Mouse (Mus musculus) stomach, embryonic 14.5 days (tissue): ENCODE data around the gene Hk2. TPM values are rescaled to one million over a fixed set of nuclear protein-coding genes. Genes with fewer than 3 reads are reported as not detected.

Source experiments
- ATAC-seq: fragments of 200-750 bp; cut with Nextera tagmentation; 2 replicates; pipeline ENCODE4 v1.8.0; 2017; ENCODE audit warnings: low read depth, moderate TSS enrichment; ENCODE audit not compliant: insufficient number of reproducible peaks, insufficient read depth, low FRiP score
- H3K27ac ChIP-seq: fragments of 300-500 bp; sonication (generic); 2 replicates; pipeline ENCODE4 v1.5.1; 2014; ENCODE audit warnings: mild to moderate bottlenecking, low read length, moderate library complexity, mixed read lengths
- H3K27me3 ChIP-seq: fragments of 300-500 bp; sonication (generic); 2 replicates; pipeline ENCODE4 v1.6.1; 2014; ENCODE audit warnings: low read length, control low read depth, mixed read lengths; ENCODE audit not compliant: control insufficient read depth, insufficient read depth
- H3K36me3 ChIP-seq: fragments of 300-500 bp; sonication (generic); 2 replicates; pipeline ENCODE4 v1.6.1; 2014; ENCODE audit warnings: mild to moderate bottlenecking, control low read depth, low read length, moderate library complexity, mixed read lengths; ENCODE audit not compliant: control insufficient read depth, insufficient read depth
- H3K4me1 ChIP-seq: fragments of 300-500 bp; sonication (generic); 2 replicates; pipeline ENCODE4 v1.6.1; 2014; ENCODE audit warnings: low read length, control low read depth, mixed read lengths; ENCODE audit not compliant: control insufficient read depth, insufficient read depth
- H3K4me2 ChIP-seq: fragments of 300-500 bp; sonication (generic); replicated peaks from 2 replicates; pipeline ENCODE4 v1.6.1; 2014; ENCODE audit warnings: low read depth, low read length, control low read depth
- H3K4me3 ChIP-seq: fragments of 300-500 bp; sonication (generic); 2 replicates; pipeline ENCODE4 v1.5.1; 2014; ENCODE audit warnings: low read depth, low read length, control low read depth
- H3K9ac ChIP-seq: fragments of 300-500 bp; sonication (generic); replicated peaks from 2 replicates; pipeline ENCODE4 v1.6.1; 2014; ENCODE audit warnings: low read depth, mild to moderate bottlenecking, control low read depth, low read length, moderate library complexity, mixed read lengths
- H3K9me3 ChIP-seq: fragments of 300-500 bp; sonication (generic); 2 replicates; pipeline ENCODE4 v1.6.1; 2016; ENCODE audit warnings: low read depth, low read length, control low read depth; ENCODE audit not compliant: control insufficient read depth
- WGBS: fragments of 180-500 bp; shearing (Covaris S2); extraction: QIAGEN DNeasy Blood & Tissue Kit; methylation state at CpG from one replicate; pipeline ENCODE4 v1.1.7; 2014; 5-methylcytosine and 5-hydroxymethylcytosine counted together
- polyA plus RNA-seq: library from polyadenylated mRNA; unstranded; fragments of >200 nt; fragmentation: Nextera tagmentation; extraction: Ambion mirVana; gene quantifications from 2 replicates; pipeline ENCODE4 v1.2.1, GENCODE M21; 2014

Gene Hk2
- polyA plus RNA-seq, 1 experiment from 2014 or later, result 38.1 TPM

DNA sequence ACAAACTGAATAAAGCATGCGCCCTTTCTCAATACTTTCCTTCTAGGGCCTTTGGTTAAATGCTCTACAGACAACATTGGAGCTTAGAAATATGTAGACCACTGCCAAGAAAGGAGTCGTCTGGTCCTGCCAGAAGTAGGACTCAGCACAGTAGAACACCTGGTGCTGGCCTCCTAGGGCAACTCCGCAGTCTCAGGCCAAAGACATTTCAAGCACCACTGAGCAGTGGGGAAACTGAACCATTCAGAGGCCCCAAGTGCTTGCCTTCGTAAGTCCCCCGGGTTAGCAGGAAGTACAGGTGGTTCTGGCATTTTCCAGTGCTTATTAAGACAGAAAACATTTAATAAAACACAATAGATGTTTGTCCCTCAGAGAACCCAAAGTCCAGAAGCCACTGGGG, 59.4 kb downstream of the Hk2 start:
- Histone ChIP-seq H3K36me3 (no peaks in the 10 kb centered on the region), H3K4me2 (no peak overlapping the region), H3K9ac (no peak overlapping the region), H3K4me1 (0 out of 2 replicates have a peak, but pooled peaks cover 3% of the 10 kb centered on the region), H3K4me3 (no peak overlapping the region), H3K27me3 (no peaks in the 10 kb centered on the region), H3K9me3 (no peaks in the 10 kb centered on the region), H3K27ac (peak overlapping the region; percentile 79)
- WGBS, result 61% methylated on average over 5 of the region's 5 CpGs
- no peak for ATAC-seq

DNA sequence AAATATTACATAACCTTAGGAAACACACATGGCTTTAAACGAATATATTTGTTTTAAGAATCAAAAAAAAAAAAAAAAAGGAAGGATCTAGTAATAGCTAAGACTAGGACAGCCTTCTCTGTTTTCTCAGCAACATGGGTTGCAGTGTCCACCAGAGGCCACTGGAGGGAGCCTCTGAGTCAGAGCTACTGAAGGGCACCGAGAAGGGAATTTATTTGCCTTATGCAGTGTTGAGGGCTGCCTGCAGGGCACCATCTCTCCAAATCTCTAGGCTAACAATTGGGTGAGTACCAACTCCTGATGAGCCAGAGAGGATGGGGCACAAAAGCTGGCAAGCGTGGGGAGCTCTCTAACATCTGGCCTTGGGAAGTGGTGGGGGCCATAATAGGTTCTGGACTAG, 60.0 kb downstream of the Hk2 start:
- Histone ChIP-seq H3K27ac (0 out of 2 replicates have a peak overlapping the region, but pooled peaks have one; percentile 52), H3K27me3 (no peaks in the 10 kb centered on the region), H3K9ac (no peak overlapping the region), H3K36me3 (no peaks in the 10 kb centered on the region), H3K4me3 (no peak overlapping the region), H3K4me1 (0 out of 2 replicates have a peak, but pooled peaks cover 3% of the 10 kb centered on the region), H3K9me3 (no peaks in the 10 kb centered on the region), H3K4me2 (no peak overlapping the region)
- WGBS, result 16% methylated on average over 3 of the region's 3 CpGs
- ATAC-seq, result no peak

DNA sequence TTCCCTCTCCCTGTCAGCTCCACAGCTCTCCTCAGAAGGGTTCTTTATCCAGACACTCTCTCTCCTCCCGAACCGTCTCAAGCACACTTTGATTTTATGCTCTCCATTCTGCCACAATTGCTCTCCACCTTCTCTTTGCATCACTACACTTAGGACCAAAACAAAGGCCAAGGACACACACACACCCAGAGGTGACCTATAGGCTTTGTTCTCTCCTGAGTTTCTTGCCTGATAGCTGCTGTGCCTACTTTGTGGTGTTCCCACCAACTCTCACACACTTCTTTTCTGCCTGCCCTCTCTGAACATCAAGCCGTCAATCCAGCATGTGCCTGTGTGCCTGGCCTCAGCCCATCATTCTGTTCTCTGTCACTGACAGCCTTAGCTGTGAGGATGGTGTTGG, 66.5 kb downstream of the Hk2 start:
- Histone ChIP-seq H3K9me3 (no peaks in the 10 kb centered on the region), H3K4me3 (no peak overlapping the region), H3K27me3 (no peaks in the 10 kb centered on the region), H3K36me3 (no peaks in the 10 kb centered on the region), H3K9ac (no peak overlapping the region), H3K27ac (no peak overlapping the region), H3K4me1 (no peaks in the 10 kb centered on the region), H3K4me2 (no peak overlapping the region)
- no peak for ATAC-seq
- WGBS, result 77% methylated on average over 3 of the region's 3 CpGs

DNA sequence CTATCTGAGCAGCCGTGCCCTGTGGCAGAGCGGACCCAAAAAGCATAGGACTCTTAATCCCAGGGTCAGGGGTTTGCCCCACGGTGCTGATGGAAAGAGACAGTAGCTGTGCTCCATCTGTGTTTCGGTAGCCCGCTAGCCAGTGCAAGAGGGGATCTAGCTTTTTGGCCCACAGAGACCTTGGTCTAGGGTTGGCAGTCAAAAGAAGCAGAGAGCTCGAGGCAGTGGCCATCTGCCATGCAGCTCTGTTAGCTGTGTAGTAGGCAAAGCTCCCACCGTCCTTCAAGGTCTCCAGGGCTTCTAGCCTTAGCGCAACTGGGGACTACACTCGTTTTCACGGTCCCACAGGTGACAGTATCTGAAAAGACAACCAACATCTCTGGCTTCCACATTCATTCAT, 67.0 kb downstream of the Hk2 start:
- H3K4me2 ChIP-seq, result no peak overlapping the region

DNA sequence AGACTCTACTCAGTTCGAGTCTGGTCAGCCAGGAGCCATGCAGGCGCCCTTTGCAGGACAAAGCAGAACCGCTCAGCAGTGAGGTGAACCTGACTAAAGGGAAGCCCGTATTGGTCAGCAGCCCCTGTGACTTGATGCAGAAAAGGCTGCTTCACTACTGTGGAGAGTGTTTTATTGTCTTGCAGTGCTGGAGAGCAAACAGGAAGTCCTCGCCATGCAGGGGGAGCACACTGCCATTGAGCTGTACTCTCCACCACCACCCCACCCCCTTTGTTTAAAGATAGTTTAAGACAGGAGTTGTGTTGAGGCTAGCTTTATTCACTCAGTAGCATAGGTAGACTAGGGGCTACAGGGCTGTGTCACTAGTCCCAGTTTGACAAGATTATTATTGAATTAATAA, 69.0 kb downstream of the Hk2 start, which contains the start of gene Pole4:
Gene Pole4, minus strand, starts transcription at position 145 of the 400 bp plus-strand sequence.
- Histone ChIP-seq H3K27ac (no peak within 1 kb of the TSS), H3K4me1 (no peaks in the 10 kb centered on the region), H3K27me3 (no peaks in the 10 kb centered on the region), H3K4me3 (no peak within 1 kb of the TSS), H3K9me3 (no peaks in the 10 kb centered on the region), H3K36me3 (no peaks in the 10 kb centered on the region), H3K9ac (no peak within 1 kb of the TSS), H3K4me2 (no peak within 1 kb of the TSS)
- 79% methylated on average over 5 of the region's 5 CpGs for WGBS
- no peak for ATAC-seq

More for the DNA sequence above, 67.0 kb downstream of the Hk2 start:
- no peak for ATAC-seq
- WGBS, result 85% methylated on average over 10 of the region's 10 CpGs
- no peak overlapping the region for H3K4me3 ChIP-seq
- H3K4me1 ChIP-seq, result no peaks in the 10 kb centered on the region
- H3K27me3 ChIP-seq, result no peaks in the 10 kb centered on the region
- no peak overlapping the region for H3K27ac ChIP-seq
- no peak overlapping the region for H3K9ac ChIP-seq
- no peaks in the 10 kb centered on the region for H3K36me3 ChIP-seq
- H3K9me3 ChIP-seq, result no peaks in the 10 kb centered on the region

DNA sequence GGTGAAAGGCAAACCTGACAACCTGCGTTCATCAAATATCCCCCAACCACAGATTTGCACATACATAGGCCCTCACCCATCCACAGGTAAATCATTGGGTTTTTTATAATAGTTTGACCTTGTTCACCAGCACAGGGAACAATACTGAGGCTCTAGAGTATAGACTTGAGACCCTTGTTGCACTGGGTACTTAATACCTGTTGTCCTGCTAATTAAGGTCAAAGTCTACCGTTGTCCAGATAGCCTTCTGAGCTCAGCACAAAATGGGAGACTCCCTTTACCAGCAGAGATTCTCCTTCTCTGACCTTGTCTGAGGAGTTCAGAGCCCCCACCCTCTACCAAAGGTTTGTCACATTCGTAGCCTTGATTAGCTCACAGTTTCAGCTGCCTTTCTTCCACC, 70.5 kb downstream of the Hk2 start:
- 82% methylated on average over 3 of the region's 3 CpGs for WGBS
- Histone ChIP-seq H3K4me2 (no peak overlapping the region), H3K4me1 (no peaks in the 10 kb centered on the region), H3K9me3 (no peaks in the 10 kb centered on the region), H3K4me3 (no peak overlapping the region), H3K9ac (no peak overlapping the region), H3K36me3 (no peaks in the 10 kb centered on the region), H3K27me3 (no peaks in the 10 kb centered on the region), H3K27ac (no peak overlapping the region)
- no peak for ATAC-seq

DNA sequence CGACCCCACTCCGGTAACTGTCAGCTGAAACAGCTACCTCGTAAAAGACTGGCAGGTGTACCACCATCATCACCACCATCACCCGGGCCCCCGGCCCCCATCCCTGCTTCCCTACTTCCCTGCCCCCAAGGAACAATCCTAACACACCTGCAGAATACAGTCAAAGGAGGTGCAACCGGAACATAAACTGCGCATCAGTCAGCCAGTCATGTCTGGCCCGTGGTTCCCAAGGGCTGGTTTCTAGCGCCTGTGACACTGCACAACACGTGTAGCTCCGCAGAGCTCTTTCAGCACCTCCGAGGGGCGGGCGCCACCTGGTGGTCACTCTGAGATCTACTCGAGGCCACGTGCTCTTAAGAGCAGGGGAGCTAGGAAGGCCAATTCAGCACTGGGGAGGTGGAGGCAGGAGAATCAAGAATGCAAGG, 71.6 kb downstream of the Hk2 start:
- no peaks in the 10 kb centered on the region for H3K36me3 ChIP-seq
- H3K27me3 ChIP-seq, result no peaks in the 10 kb centered on the region
- no peak overlapping the region for H3K4me3 ChIP-seq
- no peaks in the 10 kb centered on the region for H3K9me3 ChIP-seq
- H3K9ac ChIP-seq, result no peak overlapping the region
- 31% methylated on average over 16 of the region's 16 CpGs for WGBS
- H3K4me2 ChIP-seq, result no peak overlapping the region
- H3K4me1 ChIP-seq, result no peaks in the 10 kb centered on the region
- peak; percentile 59; the same call in 1 of the 2 replicates for ATAC-seq
- H3K27ac ChIP-seq, result no peak overlapping the region

DNA sequence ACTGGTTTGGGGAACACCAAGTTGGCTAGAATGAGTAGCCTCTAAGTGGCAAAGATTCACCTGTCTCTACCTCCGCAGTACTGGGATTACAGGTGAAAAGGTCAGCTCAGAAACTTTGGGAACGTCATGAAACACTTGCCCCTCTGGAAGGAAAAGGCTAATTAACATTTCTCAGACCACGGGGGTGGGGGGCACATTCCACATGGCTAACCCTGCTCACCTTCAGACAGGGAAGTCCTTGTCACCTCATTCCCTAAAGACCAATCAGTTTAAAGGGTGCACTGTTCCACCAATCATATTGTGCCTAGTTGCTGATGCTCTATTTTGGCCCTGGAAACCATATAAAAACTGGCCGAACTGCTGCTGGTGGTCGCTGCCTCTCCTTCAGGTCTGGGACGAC, 73.0 kb downstream of the Hk2 start:
- Histone ChIP-seq H3K4me1 (no peaks in the 10 kb centered on the region), H3K4me2 (no peak overlapping the region), H3K9ac (no peak overlapping the region), H3K4me3 (no peak overlapping the region), H3K9me3 (no peaks in the 10 kb centered on the region), H3K27me3 (no peaks in the 10 kb centered on the region), H3K36me3 (no peaks in the 10 kb centered on the region), H3K27ac (no peak overlapping the region)
- WGBS, result 68% methylated on average over 6 of the region's 6 CpGs
- no peak for ATAC-seq

DNA sequence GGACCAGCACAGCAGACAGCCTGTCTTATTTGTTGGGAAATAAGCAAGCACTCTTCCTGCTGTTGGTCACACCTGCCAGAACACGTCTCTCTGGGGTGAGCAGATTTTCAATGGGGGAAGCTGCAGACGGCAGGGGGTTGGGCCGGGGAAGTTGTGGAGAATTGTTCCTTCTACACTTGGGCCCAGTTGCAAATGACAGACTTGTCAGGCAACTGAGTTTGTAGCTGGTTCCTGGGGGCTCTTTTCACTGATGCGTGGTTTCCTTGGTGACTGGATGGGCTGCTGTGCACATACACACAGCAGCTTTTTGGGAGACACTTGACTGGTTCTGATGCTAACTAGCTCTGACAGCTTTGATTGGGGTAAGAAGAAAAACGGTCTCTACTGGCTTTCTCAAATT, 74.4 kb downstream of the Hk2 start:
- Histone ChIP-seq H3K36me3 (no peaks in the 10 kb centered on the region), H3K9ac (no peak overlapping the region), H3K4me1 (no peaks in the 10 kb centered on the region), H3K27me3 (no peaks in the 10 kb centered on the region), H3K27ac (no peak overlapping the region), H3K4me2 (no peak overlapping the region), H3K9me3 (no peaks in the 10 kb centered on the region), H3K4me3 (no peak overlapping the region)
- 39% methylated on average over 5 of the region's 5 CpGs for WGBS
- no peak for ATAC-seq
